Mouse (Mus musculus): ENCODE data around the gene Gm12216. TPM values are rescaled to one million over a fixed set of nuclear protein-coding genes. Genes with fewer than 3 reads are reported as not detected.
"Not testable (repeated sequence)": the region's sequence is repeated elsewhere in the genome, so short reads cannot be mapped to it uniquely, and the experiment has no call there.

The Gm12216 gene
- polyA plus RNA-seq, 1 experiment from 2014 or later, result not detected

GRCm38 (mm10) chr11:53864724-53865310 is 5.8 kb upstream of the Gm12216 start:
- not testable (repeated sequence) for H3K27ac ChIP-seq (replicated peaks; ENCODE audit: low read depth, low read length); H3K27me3 ChIP-seq (ENCODE audit: control insufficient read depth, insufficient read depth, low read length); H3K4me1 ChIP-seq (ENCODE audit: control insufficient read depth, insufficient read depth, low read length); H3K9me3 ChIP-seq (ENCODE audit: control insufficient read depth, low read length); ATAC-seq (ENCODE audit: insufficient number of reproducible peaks, low FRiP score, low TSS enrichment, low read depth); H3K4me2 ChIP-seq (ENCODE audit: low read depth, severe bottlenecking); H3K9ac ChIP-seq (ENCODE audit: low read length); H3K36me3 ChIP-seq (ENCODE audit: control insufficient read depth, insufficient read depth, low read length); H3K4me3 ChIP-seq (ENCODE audit: low read depth, low read length); DNase-seq (ENCODE audit: low spot score)
- WGBS, result 83% methylated on average over 1 of the region's 4 CpGs

- 84% methylated on average over 8 of the region's 9 CpGs for WGBS
- H3K9me3 ChIP-seq (ENCODE audit: control insufficient read depth, low read length); H3K4me2 ChIP-seq (ENCODE audit: low read depth, severe bottlenecking); ATAC-seq (ENCODE audit: insufficient number of reproducible peaks, low FRiP score, low TSS enrichment, low read depth); H3K27ac ChIP-seq (replicated peaks; ENCODE audit: low read depth, low read length); H3K4me1 ChIP-seq (ENCODE audit: control insufficient read depth, insufficient read depth, low read length); H3K4me3 ChIP-seq (ENCODE audit: low read depth, low read length); H3K27me3 ChIP-seq (ENCODE audit: control insufficient read depth, insufficient read depth, low read length); DNase-seq (ENCODE audit: low spot score); H3K36me3 ChIP-seq (ENCODE audit: control insufficient read depth, insufficient read depth, low read length); H3K9ac ChIP-seq (ENCODE audit: low read length): not testable (repeated sequence)
Observed at GRCm38 (mm10) chr11:53860944-53861343, 1.9 kb upstream of the Gm12216 start.

GRCm38 (mm10) chr11:53858058-53858760 is 847 bp downstream of the Gm12216 start:
- DNase-seq (ENCODE audit: low spot score) (no peak), ATAC-seq (ENCODE audit: insufficient number of reproducible peaks, low FRiP score, low TSS enrichment, low read depth) (no peak)
- no peaks in the 10 kb centered on the region for H3K36me3 ChIP-seq (ENCODE audit: control insufficient read depth, insufficient read depth, low read length)
- H3K4me1 ChIP-seq (ENCODE audit: control insufficient read depth, insufficient read depth, low read length), result no peaks in the 10 kb centered on the region
- H3K4me2 ChIP-seq (ENCODE audit: low read depth, severe bottlenecking), result no peak overlapping the region
- H3K9ac ChIP-seq (ENCODE audit: low read length), result no peak overlapping the region
- no peaks in the 10 kb centered on the region for H3K27me3 ChIP-seq (ENCODE audit: control insufficient read depth, insufficient read depth, low read length)
- no peak overlapping the region for H3K27ac ChIP-seq (replicated peaks; ENCODE audit: low read depth, low read length)
- no peak overlapping the region for H3K4me3 ChIP-seq (ENCODE audit: low read depth, low read length)
- WGBS, result 75% methylated on average over 6 of the region's 6 CpGs
- no peaks in the 10 kb centered on the region for H3K9me3 ChIP-seq (ENCODE audit: control insufficient read depth, low read length)

- Histone ChIP-seq H3K4me1 (ENCODE audit: control insufficient read depth, insufficient read depth, low read length) (no peaks in the 10 kb centered on the region), H3K36me3 (ENCODE audit: control insufficient read depth, insufficient read depth, low read length) (no peaks in the 10 kb centered on the region), H3K4me2 (ENCODE audit: low read depth, severe bottlenecking) (no peak overlapping the region), H3K9ac (ENCODE audit: low read length) (no peak overlapping the region), H3K27me3 (ENCODE audit: control insufficient read depth, insufficient read depth, low read length) (no peaks in the 10 kb centered on the region), H3K9me3 (ENCODE audit: control insufficient read depth, low read length) (no peaks in the 10 kb centered on the region), H3K4me3 (ENCODE audit: low read depth, low read length) (no peak overlapping the region), H3K27ac (replicated peaks; ENCODE audit: low read depth, low read length) (no peak overlapping the region)
- no peak for ATAC-seq (ENCODE audit: insufficient number of reproducible peaks, low FRiP score, low TSS enrichment, low read depth)
- WGBS, result 69% methylated on average over 5 of the region's 5 CpGs
- no peak for DNase-seq (ENCODE audit: low spot score)
Observed at GRCm38 (mm10) chr11:53853665-53854064, 5.4 kb downstream of the Gm12216 start.

GRCm38 (mm10) chr11:53851795-53852194 is 7.3 kb downstream of the Gm12216 start:
- ATAC-seq (ENCODE audit: insufficient number of reproducible peaks, low FRiP score, low TSS enrichment, low read depth) (no peak), DNase-seq (ENCODE audit: low spot score) (no peak)
- Histone ChIP-seq H3K4me2 (ENCODE audit: low read depth, severe bottlenecking) (no peak overlapping the region), H3K9ac (ENCODE audit: low read length) (no peak overlapping the region), H3K9me3 (ENCODE audit: control insufficient read depth, low read length) (no peaks in the 10 kb centered on the region), H3K4me1 (ENCODE audit: control insufficient read depth, insufficient read depth, low read length) (no peaks in the 10 kb centered on the region), H3K27me3 (ENCODE audit: control insufficient read depth, insufficient read depth, low read length) (no peaks in the 10 kb centered on the region), H3K27ac (replicated peaks; ENCODE audit: low read depth, low read length) (no peak overlapping the region), H3K36me3 (ENCODE audit: control insufficient read depth, insufficient read depth, low read length) (no peaks in the 10 kb centered on the region), H3K4me3 (ENCODE audit: low read depth, low read length) (no peak overlapping the region)
- WGBS, result 49% methylated on average over 5 of the region's 5 CpGs

- H3K4me2 ChIP-seq (ENCODE audit: low read depth, severe bottlenecking), result no peak overlapping the region
- H3K27me3 ChIP-seq (ENCODE audit: control insufficient read depth, insufficient read depth, low read length), result no peaks in the 10 kb centered on the region
- H3K4me1 ChIP-seq (ENCODE audit: control insufficient read depth, insufficient read depth, low read length), result no peaks in the 10 kb centered on the region
- H3K9ac ChIP-seq (ENCODE audit: low read length), result no peak overlapping the region
- no peaks in the 10 kb centered on the region for H3K36me3 ChIP-seq (ENCODE audit: control insufficient read depth, insufficient read depth, low read length)
- DNase-seq (ENCODE audit: low spot score) (peak; percentile 84), ATAC-seq (ENCODE audit: insufficient number of reproducible peaks, low FRiP score, low TSS enrichment, low read depth) (peak; percentile 80)
- 23% methylated on average over 9 of the region's 9 CpGs for WGBS
- no peaks in the 10 kb centered on the region for H3K9me3 ChIP-seq (ENCODE audit: control insufficient read depth, low read length)
- H3K27ac ChIP-seq (replicated peaks; ENCODE audit: low read depth, low read length), result no peak overlapping the region
- no peak overlapping the region for H3K4me3 ChIP-seq (ENCODE audit: low read depth, low read length)
Observed at GRCm38 (mm10) chr11:53849588-53850320, 9.3 kb downstream of the Gm12216 start.

- H3K4me1 ChIP-seq (ENCODE audit: control insufficient read depth, insufficient read depth, low read length), result no peaks in the 10 kb centered on the region
- no peaks in the 10 kb centered on the region for H3K36me3 ChIP-seq (ENCODE audit: control insufficient read depth, insufficient read depth, low read length)
- no peaks in the 10 kb centered on the region for H3K27me3 ChIP-seq (ENCODE audit: control insufficient read depth, insufficient read depth, low read length)
- ATAC-seq (ENCODE audit: insufficient number of reproducible peaks, low FRiP score, low TSS enrichment, low read depth), result no peak
- no peak for DNase-seq (ENCODE audit: low spot score)
- no peaks in the 10 kb centered on the region for H3K9me3 ChIP-seq (ENCODE audit: control insufficient read depth, low read length)
- WGBS, result 59% methylated on average over 6 of the region's 6 CpGs
- H3K9ac ChIP-seq (ENCODE audit: low read length), result no peak overlapping the region
- H3K4me3 ChIP-seq (ENCODE audit: low read depth, low read length), result no peak overlapping the region
- H3K27ac ChIP-seq (replicated peaks; ENCODE audit: low read depth, low read length), result no peak overlapping the region
- no peak overlapping the region for H3K4me2 ChIP-seq (ENCODE audit: low read depth, severe bottlenecking)
Observed at GRCm38 (mm10) chr11:53845680-53846079, 13.4 kb downstream of the Gm12216 start.

- Histone ChIP-seq H3K27me3 (ENCODE audit: control insufficient read depth, insufficient read depth, low read length) (no peaks in the 10 kb centered on the region), H3K4me1 (ENCODE audit: control insufficient read depth, insufficient read depth, low read length) (peaks cover 13% of the 10 kb centered on the region), H3K9me3 (ENCODE audit: control insufficient read depth, low read length) (no peaks in the 10 kb centered on the region), H3K27ac (replicated peaks; ENCODE audit: low read depth, low read length) (no peak overlapping the region), H3K4me2 (ENCODE audit: low read depth, severe bottlenecking) (no peak overlapping the region), H3K9ac (ENCODE audit: low read length) (no peak overlapping the region), H3K4me3 (ENCODE audit: low read depth, low read length) (no peak overlapping the region), H3K36me3 (ENCODE audit: control insufficient read depth, insufficient read depth, low read length) (no peaks in the 10 kb centered on the region)
- DNase-seq (ENCODE audit: low spot score), result no peak
- ATAC-seq (ENCODE audit: insufficient number of reproducible peaks, low FRiP score, low TSS enrichment, low read depth), result no peak
- 61% methylated on average over 10 of the region's 10 CpGs for WGBS
Observed at GRCm38 (mm10) chr11:53843106-53843505, 15.9 kb downstream of the Gm12216 start.
